Mouse (Mus musculus) stomach, postnatal 0 days (tissue): ENCODE data around the gene Mettl1.

ENCODE experiments used
- CTCF ChIP-seq: IDR thresholded peaks from 2 replicates; pipeline ENCODE4 v1.5.1; 2016; ENCODE audit warnings: antibody characterized with exemption, low read depth, mild to moderate bottlenecking, moderate library complexity
- EP300 ChIP-seq: optimal IDR thresholded peaks from 2 replicates; pipeline ENCODE3; 2016; ENCODE audit warnings: antibody characterized with exemption

- TF ChIP-seq EP300 (no peak), CTCF (no peak)
These were observed 23.0 kb downstream of the Mettl1 start for GRCm38 (mm10) chr10:127063913-127064870.
